Mouse (Mus musculus): ENCODE measurements around the gene Mall. TPM values are rescaled to one million over a fixed set of nuclear protein-coding genes. Genes with fewer than 3 reads are reported as not detected.
A peak's percentile ranks its signal among the peaks of the same experiment; 100 is the strongest.

Mall gene
- polyA plus RNA-seq, 1 experiment from 2014 or later = 2.6 TPM

GRCm38 (mm10) chr2:127708792-127709191 lies 20.9 kb downstream of the Mall start:
- Histone ChIP-seq H3K9ac (replicated peaks; ENCODE audit: low read length) (no peak overlapping the region), H3K9me3 (ENCODE audit: low read length) (no peaks in the 10 kb centered on the region), H3K4me1 (ENCODE audit: insufficient read depth, low read length) (no peaks in the 10 kb centered on the region), H3K36me3 (ENCODE audit: insufficient read depth, low read length) (no peaks in the 10 kb centered on the region), H3K4me3 (ENCODE audit: low read length) (no peak overlapping the region), H3K27me3 (ENCODE audit: insufficient read depth, low read length) (no peaks in the 10 kb centered on the region), H3K27ac (ENCODE audit: low read length) (no peak overlapping the region), H3K4me2 (replicated peaks; ENCODE audit: low read depth, low read length) (no peak overlapping the region)
- no peak for ATAC-seq (ENCODE audit: low FRiP score, low TSS enrichment)
- 68% methylated on average over 3 of the region's 3 CpGs for WGBS

- Histone ChIP-seq H3K27me3 (ENCODE audit: insufficient read depth, low read length) (no peaks in the 10 kb centered on the region), H3K9me3 (ENCODE audit: low read length) (no peaks in the 10 kb centered on the region), H3K4me1 (ENCODE audit: insufficient read depth, low read length) (no peaks in the 10 kb centered on the region), H3K4me2 (replicated peaks; ENCODE audit: low read depth, low read length) (no peak overlapping the region), H3K4me3 (ENCODE audit: low read length) (no peak overlapping the region), H3K27ac (ENCODE audit: low read length) (no peak overlapping the region), H3K9ac (replicated peaks; ENCODE audit: low read length) (no peak overlapping the region), H3K36me3 (ENCODE audit: insufficient read depth, low read length) (no peaks in the 10 kb centered on the region)
- ATAC-seq (ENCODE audit: low FRiP score, low TSS enrichment) = no peak
- WGBS = 44% methylated on average over 3 of the region's 3 CpGs
These were observed 21.7 kb downstream of the Mall start for GRCm38 (mm10) chr2:127708060-127708459.

GRCm38 (mm10) chr2:127705267-127705666 lies 24.5 kb downstream of the Mall start:
- no peak for ATAC-seq (ENCODE audit: low FRiP score, low TSS enrichment)

GRCm38 (mm10) chr2:127689239-127689638 lies 40.5 kb downstream of the Mall start:
- Histone ChIP-seq H3K9me3 (ENCODE audit: low read length) (no peaks in the 10 kb centered on the region), H3K36me3 (ENCODE audit: insufficient read depth, low read length) (no peaks in the 10 kb centered on the region), H3K4me2 (replicated peaks; ENCODE audit: low read depth, low read length) (no peak overlapping the region), H3K27me3 (ENCODE audit: insufficient read depth, low read length) (no peaks in the 10 kb centered on the region), H3K27ac (ENCODE audit: low read length) (no peak overlapping the region), H3K4me3 (ENCODE audit: low read length) (no peak overlapping the region), H3K9ac (replicated peaks; ENCODE audit: low read length) (no peak overlapping the region), H3K4me1 (ENCODE audit: insufficient read depth, low read length) (no peaks in the 10 kb centered on the region)
- ATAC-seq (ENCODE audit: low FRiP score, low TSS enrichment) = no peak
- WGBS = 83% methylated on average over 4 of the region's 4 CpGs

More at GRCm38 (mm10) chr2:127705267-127705666, 24.5 kb downstream of the Mall start:
- H3K4me3 ChIP-seq (ENCODE audit: low read length) = no peak overlapping the region
- no peak overlapping the region for H3K27ac ChIP-seq (ENCODE audit: low read length)
- H3K9me3 ChIP-seq (ENCODE audit: low read length) = no peaks in the 10 kb centered on the region
- H3K27me3 ChIP-seq (ENCODE audit: insufficient read depth, low read length) = no peaks in the 10 kb centered on the region
- 82% methylated on average over 6 of the region's 6 CpGs for WGBS
- H3K4me2 ChIP-seq (replicated peaks; ENCODE audit: low read depth, low read length) = no peak overlapping the region
- no peaks in the 10 kb centered on the region for H3K36me3 ChIP-seq (ENCODE audit: insufficient read depth, low read length)
- H3K9ac ChIP-seq (replicated peaks; ENCODE audit: low read length) = no peak overlapping the region
- H3K4me1 ChIP-seq (ENCODE audit: insufficient read depth, low read length) = no peaks in the 10 kb centered on the region

GRCm38 (mm10) chr2:127683687-127684331 lies 45.9 kb downstream of the Mall start:
- ATAC-seq (ENCODE audit: low FRiP score, low TSS enrichment) = peak; percentile 89
- no peaks in the 10 kb centered on the region for H3K4me1 ChIP-seq (ENCODE audit: insufficient read depth, low read length)
- no peak overlapping the region for H3K4me3 ChIP-seq (ENCODE audit: low read length)
- 39% methylated on average over 12 of the region's 12 CpGs for WGBS
- no peaks in the 10 kb centered on the region for H3K36me3 ChIP-seq (ENCODE audit: insufficient read depth, low read length)
- H3K9me3 ChIP-seq (ENCODE audit: low read length) = no peaks in the 10 kb centered on the region
- no peak overlapping the region for H3K9ac ChIP-seq (replicated peaks; ENCODE audit: low read length)
- no peaks in the 10 kb centered on the region for H3K27me3 ChIP-seq (ENCODE audit: insufficient read depth, low read length)
- H3K27ac ChIP-seq (ENCODE audit: low read length) = no peak overlapping the region
- H3K4me2 ChIP-seq (replicated peaks; ENCODE audit: low read depth, low read length) = no peak overlapping the region

- Histone ChIP-seq H3K9ac (replicated peaks; ENCODE audit: low read length) (no peak overlapping the region), H3K27ac (ENCODE audit: low read length) (no peak overlapping the region), H3K36me3 (ENCODE audit: insufficient read depth, low read length) (no peaks in the 10 kb centered on the region), H3K4me2 (replicated peaks; ENCODE audit: low read depth, low read length) (no peak overlapping the region), H3K9me3 (ENCODE audit: low read length) (no peaks in the 10 kb centered on the region), H3K4me3 (ENCODE audit: low read length) (no peak overlapping the region), H3K27me3 (ENCODE audit: insufficient read depth, low read length) (no peaks in the 10 kb centered on the region), H3K4me1 (ENCODE audit: insufficient read depth, low read length) (no peaks in the 10 kb centered on the region)
- WGBS = 17% methylated on average over 2 of the region's 2 CpGs
- ATAC-seq (ENCODE audit: low FRiP score, low TSS enrichment) = no peak
These were observed 61.8 kb downstream of the Mall start for GRCm38 (mm10) chr2:127667843-127668506.

GRCm38 (mm10) chr2:127667015-127667414 lies 62.7 kb downstream of the Mall start:
- Histone ChIP-seq H3K9me3 (ENCODE audit: low read length) (no peaks in the 10 kb centered on the region), H3K4me2 (replicated peaks; ENCODE audit: low read depth, low read length) (no peak overlapping the region), H3K9ac (replicated peaks; ENCODE audit: low read length) (no peak overlapping the region), H3K27me3 (ENCODE audit: insufficient read depth, low read length) (no peaks in the 10 kb centered on the region), H3K27ac (ENCODE audit: low read length) (no peak overlapping the region), H3K36me3 (ENCODE audit: insufficient read depth, low read length) (no peaks in the 10 kb centered on the region), H3K4me1 (ENCODE audit: insufficient read depth, low read length) (no peaks in the 10 kb centered on the region), H3K4me3 (ENCODE audit: low read length) (no peak overlapping the region)
- no peak for ATAC-seq (ENCODE audit: low FRiP score, low TSS enrichment)

- Histone ChIP-seq H3K9me3 (ENCODE audit: low read length) (no peaks in the 10 kb centered on the region), H3K36me3 (ENCODE audit: insufficient read depth, low read length) (no peaks in the 10 kb centered on the region), H3K4me3 (ENCODE audit: low read length) (no peak overlapping the region), H3K4me2 (replicated peaks; ENCODE audit: low read depth, low read length) (no peak overlapping the region), H3K4me1 (ENCODE audit: insufficient read depth, low read length) (no peaks in the 10 kb centered on the region), H3K27ac (ENCODE audit: low read length) (no peak overlapping the region), H3K9ac (replicated peaks; ENCODE audit: low read length) (no peak overlapping the region), H3K27me3 (ENCODE audit: insufficient read depth, low read length) (peaks cover 3% of the 10 kb centered on the region)
- ATAC-seq (ENCODE audit: low FRiP score, low TSS enrichment) = no peak
- 50% methylated on average over 1 of the region's 2 CpGs for WGBS
These were observed 67.0 kb downstream of the Mall start for GRCm38 (mm10) chr2:127662708-127663107.

- peak within 1 kb of the TSS; percentile 56 for H3K4me2 ChIP-seq (replicated peaks; ENCODE audit: low read depth, low read length)
- H3K27ac ChIP-seq (ENCODE audit: low read length) = peak within 1 kb of the TSS; percentile 91
- no peaks in the 10 kb centered on the region; the same call in 1 of the 2 replicates for H3K4me1 ChIP-seq (ENCODE audit: insufficient read depth, low read length)
- H3K9ac ChIP-seq (replicated peaks; ENCODE audit: low read length) = peak within 1 kb of the TSS; percentile 68
- WGBS = under 1% methylated on average over 41 of the region's 43 CpGs
- ATAC-seq (ENCODE audit: low FRiP score, low TSS enrichment) = peak; percentile 68
- H3K36me3 ChIP-seq (ENCODE audit: insufficient read depth, low read length) = no peaks in the 10 kb centered on the region
- H3K27me3 ChIP-seq (ENCODE audit: insufficient read depth, low read length) = peaks cover 36% of the 10 kb centered on the region
- H3K4me3 ChIP-seq (ENCODE audit: low read length) = peak within 1 kb of the TSS; percentile 55
- no peaks in the 10 kb centered on the region for H3K9me3 ChIP-seq (ENCODE audit: low read length)
These were observed 73.5 kb downstream of the Mall start, which contains the start of gene Mal for GRCm38 (mm10) chr2:127656086-127656720. TSS of gene Mal (minus strand) at chr2:127656695.

- Histone ChIP-seq H3K4me3 (ENCODE audit: low read length) (peak overlapping the region; percentile 55), H3K9ac (replicated peaks; ENCODE audit: low read length) (peak overlapping the region; percentile 68), H3K9me3 (ENCODE audit: low read length) (no peaks in the 10 kb centered on the region), H3K4me1 (ENCODE audit: insufficient read depth, low read length) (no peaks in the 10 kb centered on the region; the same call in 1 of the 2 replicates), H3K27ac (ENCODE audit: low read length) (peak overlapping the region; percentile 91), H3K36me3 (ENCODE audit: insufficient read depth, low read length) (no peaks in the 10 kb centered on the region), H3K27me3 (ENCODE audit: insufficient read depth, low read length) (peaks cover 36% of the 10 kb centered on the region), H3K4me2 (replicated peaks; ENCODE audit: low read depth, low read length) (peak overlapping the region; percentile 56)
- ATAC-seq (ENCODE audit: low FRiP score, low TSS enrichment) = no peak
- WGBS = 4% methylated on average over 9 of the region's 9 CpGs
These were observed 74.3 kb downstream of the Mall start for GRCm38 (mm10) chr2:127655419-127655818.
